Mouse (Mus musculus): ENCODE measurements around the gene Dnal4. TPM values are rescaled to one million over a fixed set of nuclear protein-coding genes. Genes with fewer than 3 reads are reported as not detected.

Dnal4 gene
- polyA plus RNA-seq, 1 experiment, result 66.8 TPM

DNA sequence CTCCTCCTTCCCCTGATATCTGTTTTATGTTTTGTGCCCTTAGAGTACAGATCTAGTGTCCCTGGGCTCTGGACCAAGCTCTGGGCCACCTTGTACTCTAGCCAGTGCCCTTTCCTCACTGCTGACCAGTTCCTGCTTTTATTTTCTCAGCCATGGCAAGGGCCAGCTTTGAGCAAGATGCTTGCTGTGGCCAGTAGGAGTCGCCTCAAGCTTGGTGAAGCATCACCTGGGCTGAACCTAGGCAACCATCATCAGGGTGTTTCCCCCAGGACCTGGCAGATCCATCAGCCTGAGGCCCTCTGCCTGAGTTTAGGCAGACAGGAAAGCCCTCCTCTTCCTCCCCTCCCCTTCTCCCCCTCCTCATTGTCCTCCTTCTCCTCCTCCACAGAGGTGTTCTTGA is 54.2 kb downstream of the Dnal4 start:
- TF ChIP-seq MAX (IDR thresholded peaks at IDR 0.05; ENCODE audit: low read depth), result no peak
- TF ChIP-seq USF1 (IDR thresholded peaks at IDR 0.05; ENCODE audit: low read depth), result no peak
- TF ChIP-seq POLR2AphosphoS2 (IDR thresholded peaks at IDR 0.05; ENCODE audit: insufficient read length, low read depth), result peak; percentile 92
- Histone ChIP-seq H3K27me3 (ENCODE audit: control insufficient read depth, insufficient read depth, insufficient read length) (no peaks in the 10 kb centered on the region), H3K36me3 (ENCODE audit: control insufficient read depth, insufficient read depth) (peaks cover 21% of the 10 kb centered on the region), H3ac (ENCODE audit: control insufficient read depth, insufficient read length) (no peak overlapping the region), H3K4me2 (ENCODE audit: low read depth) (no peak overlapping the region), H3K79me2 (ENCODE audit: control insufficient read depth, insufficient read depth) (no peaks in the 10 kb centered on the region), H3K4me3 (no peak overlapping the region)

DNA sequence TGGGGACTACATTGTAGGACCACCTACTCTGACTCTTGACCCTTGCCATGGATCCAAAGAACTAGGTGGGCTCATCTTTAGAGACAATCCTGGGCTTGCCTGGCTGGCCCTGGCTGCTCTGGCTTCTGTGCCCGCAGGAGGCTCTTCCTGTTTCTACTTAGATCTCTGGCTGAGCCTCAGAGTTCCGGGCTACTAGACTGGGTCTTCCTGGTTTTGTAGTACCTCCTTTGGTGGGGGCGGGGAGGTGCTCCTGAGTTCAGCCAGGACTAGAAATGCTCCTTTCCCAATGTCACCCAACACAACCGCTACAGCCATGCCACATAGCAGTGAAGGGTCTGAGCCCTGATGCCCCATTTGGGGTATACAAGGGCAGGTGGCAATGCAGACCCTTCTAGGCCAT is 56.9 kb downstream of the Dnal4 start:
- H3K79me2 ChIP-seq (ENCODE audit: control insufficient read depth, insufficient read depth), result no peaks in the 10 kb centered on the region
- no peak overlapping the region for H3K4me2 ChIP-seq (ENCODE audit: low read depth)
- peaks cover 35% of the 10 kb centered on the region for H3K36me3 ChIP-seq (ENCODE audit: control insufficient read depth, insufficient read depth)
- no peak overlapping the region for H3K4me3 ChIP-seq
- no peaks in the 10 kb centered on the region for H3K27me3 ChIP-seq (ENCODE audit: control insufficient read depth, insufficient read depth, insufficient read length)
- no peak for TF ChIP-seq POLR2AphosphoS2 (IDR thresholded peaks at IDR 0.05; ENCODE audit: insufficient read length, low read depth)
- no peak for TF ChIP-seq MYOD1 (IDR thresholded peaks at IDR 0.05; ENCODE audit: control insufficient read depth in 1 of 3, insufficient read length in 2 of 3, low read depth in 2 of 3)
- no peak for TF ChIP-seq CEBPB (IDR thresholded peaks at IDR 0.05; ENCODE audit: insufficient read depth, poor library complexity, severe bottlenecking)
- no peak for TF ChIP-seq MYOG (IDR thresholded peaks at IDR 0.05; ENCODE audit: control insufficient read depth in 1 of 3, insufficient read depth in 1 of 3, insufficient read length in 2 of 3, low read depth in 2 of 3)
- TF ChIP-seq TCF3 (IDR thresholded peaks at IDR 0.05; ENCODE audit: insufficient read length, low read depth), result no peak
- TF ChIP-seq SRF (IDR thresholded peaks at IDR 0.05; ENCODE audit: control insufficient read depth, insufficient read length, low read depth), result no peak
- TF ChIP-seq USF1 (IDR thresholded peaks at IDR 0.05; ENCODE audit: low read depth), result no peak
- no peak for TF ChIP-seq TCF12 (IDR thresholded peaks at IDR 0.05; ENCODE audit: insufficient read depth, poor library complexity, severe bottlenecking)
- no peak for TF ChIP-seq E2F4 (IDR thresholded peaks at IDR 0.05; ENCODE audit: insufficient read depth)
- no peak overlapping the region for H3ac ChIP-seq (ENCODE audit: control insufficient read depth, insufficient read length)

DNA sequence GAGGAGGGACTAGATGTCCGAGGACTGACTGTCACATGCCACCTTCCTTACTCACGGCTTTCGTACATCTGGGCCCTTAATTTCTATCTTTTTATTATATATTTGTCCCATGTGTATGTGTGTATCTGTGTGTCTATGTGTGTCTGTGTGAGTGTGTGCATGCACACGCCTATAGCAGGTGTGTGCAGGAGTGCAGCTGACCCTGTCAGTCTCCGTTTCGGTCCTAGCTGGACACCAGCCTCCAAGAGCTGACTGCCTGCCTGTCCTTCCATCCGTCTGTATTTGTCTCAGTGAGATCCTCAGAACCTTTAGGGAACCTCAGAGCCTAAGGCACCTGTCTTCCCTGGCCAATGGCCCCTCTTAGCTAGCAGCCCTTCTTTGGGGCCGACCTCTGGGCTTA is 57.4 kb downstream of the Dnal4 start:
- no peaks in the 10 kb centered on the region for H3K27me3 ChIP-seq (ENCODE audit: control insufficient read depth, insufficient read depth, insufficient read length)
- H3K36me3 ChIP-seq (ENCODE audit: control insufficient read depth, insufficient read depth), result peaks cover 35% of the 10 kb centered on the region
- no peaks in the 10 kb centered on the region for H3K79me2 ChIP-seq (ENCODE audit: control insufficient read depth, insufficient read depth)
- H3K4me2 ChIP-seq (ENCODE audit: low read depth), result no peak overlapping the region
- H3ac ChIP-seq (ENCODE audit: control insufficient read depth, insufficient read length), result no peak overlapping the region
- TF ChIP-seq POLR2A (IDR thresholded peaks at IDR 0.05; ENCODE audit: insufficient read length, low read depth) (no peak), CEBPB (IDR thresholded peaks at IDR 0.05; ENCODE audit: insufficient read depth, poor library complexity, severe bottlenecking) (no peak), TCF3 (IDR thresholded peaks at IDR 0.05; ENCODE audit: insufficient read length, low read depth) (no peak), MYOG (IDR thresholded peaks at IDR 0.05; ENCODE audit: control insufficient read depth in 1 of 3, insufficient read depth in 1 of 3, insufficient read length in 2 of 3, low read depth in 2 of 3) (no peak), MYOD1 (IDR thresholded peaks at IDR 0.05; ENCODE audit: control insufficient read depth in 1 of 3, insufficient read length in 2 of 3, low read depth in 2 of 3) (peak in 2 of 3 experiments; percentile 57 to 64), REST (IDR thresholded peaks at IDR 0.05; ENCODE audit: insufficient read depth, insufficient read length) (no peak), SRF (IDR thresholded peaks at IDR 0.05; ENCODE audit: control insufficient read depth, insufficient read length, low read depth) (no peak)
- H3K4me3 ChIP-seq, result no peak overlapping the region

DNA sequence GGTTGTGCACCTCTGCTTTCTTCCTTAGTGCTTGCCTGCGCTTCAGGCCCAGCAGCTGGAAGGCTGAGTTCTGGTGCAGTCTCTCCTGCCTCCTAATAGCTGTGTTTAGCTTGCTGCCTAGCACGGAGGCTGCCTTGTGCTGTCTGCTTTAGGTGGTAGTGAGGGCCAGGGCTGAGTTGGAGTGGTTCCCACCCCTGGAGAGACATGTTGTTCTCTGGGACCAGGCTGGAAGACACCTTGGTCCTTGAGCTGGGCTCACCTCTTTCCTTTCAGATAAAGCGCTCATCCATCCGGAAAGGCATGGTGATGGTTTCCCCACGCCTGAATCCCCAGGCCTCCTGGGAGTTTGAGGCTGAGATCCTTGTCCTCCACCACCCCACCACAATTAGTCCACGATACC is 60.9 kb downstream of the Dnal4 start:
- H3K4me3 ChIP-seq, result no peak overlapping the region
- TF ChIP-seq POLR2AphosphoS2 (IDR thresholded peaks at IDR 0.05; ENCODE audit: insufficient read length, low read depth), result no peak
- TF ChIP-seq TCF12 (IDR thresholded peaks at IDR 0.05; ENCODE audit: insufficient read depth, poor library complexity, severe bottlenecking), result no peak
- no peak for TF ChIP-seq MAX (IDR thresholded peaks at IDR 0.05; ENCODE audit: low read depth)
- TF ChIP-seq SRF (IDR thresholded peaks at IDR 0.05; ENCODE audit: control insufficient read depth, insufficient read length, low read depth), result no peak
- TF ChIP-seq MYOG (IDR thresholded peaks at IDR 0.05; ENCODE audit: control insufficient read depth in 1 of 3, insufficient read depth in 1 of 3, insufficient read length in 2 of 3, low read depth in 2 of 3), result no peak
- TF ChIP-seq MYOD1 (IDR thresholded peaks at IDR 0.05; ENCODE audit: control insufficient read depth in 1 of 3, insufficient read length in 2 of 3, low read depth in 2 of 3), result no peak
- TF ChIP-seq E2F4 (IDR thresholded peaks at IDR 0.05; ENCODE audit: insufficient read depth), result no peak
- TF ChIP-seq CEBPB (IDR thresholded peaks at IDR 0.05; ENCODE audit: insufficient read depth, poor library complexity, severe bottlenecking), result no peak
- H3K79me2 ChIP-seq (ENCODE audit: control insufficient read depth, insufficient read depth), result no peaks in the 10 kb centered on the region
- no peak overlapping the region for H3ac ChIP-seq (ENCODE audit: control insufficient read depth, insufficient read length)
- H3K4me2 ChIP-seq (ENCODE audit: low read depth), result no peak overlapping the region
- no peaks in the 10 kb centered on the region for H3K27me3 ChIP-seq (ENCODE audit: control insufficient read depth, insufficient read depth, insufficient read length)
- peaks cover 41% of the 10 kb centered on the region for H3K36me3 ChIP-seq (ENCODE audit: control insufficient read depth, insufficient read depth)

GRCm38 (mm10) chr15:79715646-79716045 is 62.0 kb downstream of the Dnal4 start:
- TF ChIP-seq TCF12 (IDR thresholded peaks at IDR 0.05; ENCODE audit: insufficient read depth, poor library complexity, severe bottlenecking) (no peak), USF1 (IDR thresholded peaks at IDR 0.05; ENCODE audit: low read depth) (no peak), REST (IDR thresholded peaks at IDR 0.05; ENCODE audit: insufficient read depth, insufficient read length) (no peak), E2F4 (IDR thresholded peaks at IDR 0.05; ENCODE audit: insufficient read depth) (no peak), SRF (IDR thresholded peaks at IDR 0.05; ENCODE audit: control insufficient read depth, insufficient read length, low read depth) (no peak), MYOG (IDR thresholded peaks at IDR 0.05; ENCODE audit: control insufficient read depth in 1 of 3, insufficient read depth in 1 of 3, insufficient read length in 2 of 3, low read depth in 2 of 3) (no peak), MAX (IDR thresholded peaks at IDR 0.05; ENCODE audit: low read depth) (no peak), POLR2A (IDR thresholded peaks at IDR 0.05; ENCODE audit: insufficient read length, low read depth) (no peak), MYOD1 (IDR thresholded peaks at IDR 0.05; ENCODE audit: control insufficient read depth in 1 of 3, insufficient read length in 2 of 3, low read depth in 2 of 3) (no peak), CEBPB (IDR thresholded peaks at IDR 0.05; ENCODE audit: insufficient read depth, poor library complexity, severe bottlenecking) (no peak), TCF3 (IDR thresholded peaks at IDR 0.05; ENCODE audit: insufficient read length, low read depth) (no peak), POLR2AphosphoS2 (IDR thresholded peaks at IDR 0.05; ENCODE audit: insufficient read length, low read depth) (no peak)
- no peak overlapping the region for H3ac ChIP-seq (ENCODE audit: control insufficient read depth, insufficient read length)

More at GRCm38 (mm10) chr15:79715646-79716045, 62.0 kb downstream of the Dnal4 start:
- no peak overlapping the region for H3K4me2 ChIP-seq (ENCODE audit: low read depth)
- peaks cover 46% of the 10 kb centered on the region for H3K36me3 ChIP-seq (ENCODE audit: control insufficient read depth, insufficient read depth)
- H3K79me2 ChIP-seq (ENCODE audit: control insufficient read depth, insufficient read depth), result no peaks in the 10 kb centered on the region
- no peak overlapping the region for H3K4me3 ChIP-seq
- no peaks in the 10 kb centered on the region for H3K27me3 ChIP-seq (ENCODE audit: control insufficient read depth, insufficient read depth, insufficient read length)

Other genes with a start within 250 kb of the Dnal4 start
- 96.2 TPM for gene Ddx17, start 231.1 kb downstream of the Dnal4 start, polyA plus RNA-seq (2012; fragmentation: generic; extraction: Trizol)
- not detected for gene Dmc1, start 172.7 kb downstream of the Dnal4 start, polyA plus RNA-seq (2012; fragmentation: generic; extraction: Trizol)
- gene Fam227a, start 118.9 kb downstream of the Dnal4 start, polyA plus RNA-seq (2012; fragmentation: generic; extraction: Trizol), result 0.74 TPM
- gene Cby1, start 118.7 kb downstream of the Dnal4 start, polyA plus RNA-seq (2012; fragmentation: generic; extraction: Trizol), result 41.6 TPM
- 110 TPM for gene Tomm22, start 107.0 kb downstream of the Dnal4 start, polyA plus RNA-seq (2012; fragmentation: generic; extraction: Trizol)
- gene Josd1, start 89.9 kb downstream of the Dnal4 start, polyA plus RNA-seq (2012; fragmentation: generic; extraction: Trizol), result 40.6 TPM
- 52.7 TPM for gene Gtpbp1, start 87.0 kb downstream of the Dnal4 start, polyA plus RNA-seq (2012; fragmentation: generic; extraction: Trizol)
- 78.0 TPM for gene Sun2, start 35.3 kb downstream of the Dnal4 start, polyA plus RNA-seq (2012; fragmentation: generic; extraction: Trizol)
- gene Nptxr, start 26.9 kb upstream of the Dnal4 start, polyA plus RNA-seq (2012; fragmentation: generic; extraction: Trizol), result 14.3 TPM
- gene Npcd, start 56.4 kb upstream of the Dnal4 start, polyA plus RNA-seq (2012; fragmentation: generic; extraction: Trizol), result 3.2 TPM
- 26.1 TPM for gene Cbx6, start 56.8 kb upstream of the Dnal4 start, polyA plus RNA-seq (2012; fragmentation: generic; extraction: Trizol)
- gene Apobec3, start 113.8 kb upstream of the Dnal4 start, polyA plus RNA-seq (2012; fragmentation: generic; extraction: Trizol), result 10.0 TPM
- 4.7 TPM for gene Cbx7, start 193.3 kb upstream of the Dnal4 start, polyA plus RNA-seq (2012; fragmentation: generic; extraction: Trizol)
- 21.7 TPM for gene Pdgfb, start 237.1 kb upstream of the Dnal4 start, polyA plus RNA-seq (2012; fragmentation: generic; extraction: Trizol)

Measured in myocyte (in vitro differentiated cells).